Mouse (Mus musculus): ENCODE results near the gene Dip2b.

Dip2b gene

GRCm38 (mm10) chr15:100038470-100038971 is at the start of gene Dip2b:
Gene Dip2b, plus strand, starts transcription at chr15:100038664.
- DNase-seq, result peak; percentile 97

- DNase-seq, result no peak
These were observed 45.4 kb upstream of the Dip2b start for GRCm38 (mm10) chr15:99993100-99993499.

DNA sequence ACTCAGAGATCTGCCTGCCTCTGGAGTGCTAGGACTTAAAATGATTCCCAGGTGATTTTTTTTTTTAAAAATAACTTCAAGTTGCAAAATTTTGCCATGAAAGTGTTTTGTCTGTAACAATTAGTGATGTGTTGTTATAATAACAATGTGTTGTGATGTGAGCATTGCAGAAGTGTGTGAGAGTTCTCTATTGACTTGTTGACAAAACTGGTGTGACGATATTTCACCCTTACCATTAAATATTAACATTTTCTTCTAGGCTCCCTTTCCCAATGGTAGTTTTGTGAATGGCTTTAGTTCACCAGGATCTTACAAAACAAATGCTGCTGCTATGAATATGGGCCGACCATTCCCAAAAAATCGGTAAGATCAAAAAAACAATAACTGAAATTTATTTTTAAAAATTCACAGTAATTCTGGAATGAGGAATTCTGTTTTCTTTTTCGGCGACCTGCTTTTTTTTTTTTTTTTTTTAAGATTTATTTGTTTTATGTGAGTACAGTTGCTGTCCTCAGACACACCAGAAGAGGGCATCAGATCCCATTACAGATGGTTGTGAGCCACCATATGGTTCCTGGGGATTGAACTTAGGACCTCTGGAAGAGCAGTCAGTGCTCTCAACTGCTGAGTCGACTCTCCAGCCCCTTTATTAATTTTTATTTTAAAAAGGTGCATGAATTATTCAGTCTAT is 41.2 kb upstream of the Dip2b start:
- DNase-seq, result no peak

DNA sequence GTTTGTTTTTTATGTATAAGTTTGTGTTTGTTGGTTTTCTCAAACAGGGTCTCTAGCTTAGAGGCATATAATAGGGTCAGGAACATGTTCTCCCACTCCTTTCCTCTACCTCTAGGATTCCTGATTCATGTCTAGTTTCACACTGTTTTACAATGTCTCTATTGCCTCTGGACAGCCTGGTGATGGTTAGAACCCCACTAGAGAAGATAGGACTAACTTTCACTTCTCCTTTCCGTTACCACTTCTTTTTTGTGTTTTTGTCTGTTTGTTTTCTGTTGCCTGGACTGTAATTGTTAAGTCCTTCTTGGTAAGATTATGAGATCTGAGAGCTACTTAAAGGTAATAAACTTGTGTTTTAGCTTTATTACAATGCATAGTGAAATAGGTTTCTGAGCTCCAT is 39.1 kb upstream of the Dip2b start:
- no peak for DNase-seq

DNA sequence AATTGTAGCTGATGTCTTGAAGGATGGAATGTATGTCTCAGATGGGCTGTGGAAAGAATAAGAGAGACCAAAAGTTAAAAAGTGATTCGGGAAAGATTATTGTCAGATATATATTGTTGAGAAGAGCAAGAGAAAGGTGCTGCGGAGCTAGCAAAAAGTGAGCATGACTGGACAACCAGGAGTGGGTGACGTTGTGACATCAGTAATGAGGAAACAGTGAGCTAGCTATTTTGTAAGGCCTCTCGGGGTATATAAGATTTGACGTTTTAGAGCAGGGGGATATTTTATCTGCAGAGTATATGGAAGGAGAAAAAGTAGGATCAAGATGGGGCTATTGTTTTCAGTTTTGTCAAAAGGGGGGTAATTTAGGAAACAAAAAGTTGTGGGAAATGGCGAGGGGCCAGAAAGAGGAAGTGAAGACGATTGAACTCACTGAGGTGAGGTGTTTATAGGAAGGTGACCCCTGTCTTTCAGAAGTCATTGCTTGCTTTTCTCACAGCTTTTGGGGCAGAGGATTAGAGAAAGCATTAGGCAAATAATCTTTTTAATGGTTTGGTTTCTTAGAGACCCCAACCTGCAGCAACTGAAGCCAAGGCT is 33.7 kb upstream of the Dip2b start:
- DNase-seq, result no peak

- no peak for DNase-seq
These were observed 32.3 kb upstream of the Dip2b start for GRCm38 (mm10) chr15:100006180-100006579.

DNA sequence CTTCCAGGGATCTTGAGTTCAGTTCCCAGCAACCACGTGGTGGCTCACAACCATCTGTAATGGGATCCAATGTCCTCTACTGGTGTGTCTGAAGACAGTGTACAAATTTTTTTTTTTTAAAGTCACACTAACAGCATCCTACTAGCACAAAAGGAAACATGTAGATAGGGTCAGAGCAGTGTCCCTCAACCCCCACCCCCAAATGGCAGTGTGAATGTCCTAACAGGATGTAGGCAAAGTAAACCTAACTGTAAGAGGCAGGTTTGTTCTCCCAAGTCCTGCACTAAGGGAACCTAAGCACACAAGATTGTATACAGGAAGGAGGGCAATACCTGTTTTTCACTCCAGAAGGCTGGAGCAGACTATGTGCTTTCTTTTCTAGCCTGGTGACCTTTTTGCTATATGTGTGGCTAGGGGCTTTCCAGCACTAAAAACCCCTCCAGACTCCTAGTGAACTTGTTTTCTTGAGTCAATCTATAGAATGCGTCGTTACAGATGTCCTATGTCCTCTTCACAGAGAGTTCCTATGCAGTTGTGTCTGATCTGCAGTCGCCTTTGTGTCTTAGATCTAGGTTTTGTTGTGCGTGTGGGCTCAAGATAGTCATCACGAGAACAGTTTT is 20.1 kb upstream of the Dip2b start:
- no peak for DNase-seq

GRCm38 (mm10) chr15:100021175-100021574 is 17.3 kb upstream of the Dip2b start:
- no peak for DNase-seq

DNA sequence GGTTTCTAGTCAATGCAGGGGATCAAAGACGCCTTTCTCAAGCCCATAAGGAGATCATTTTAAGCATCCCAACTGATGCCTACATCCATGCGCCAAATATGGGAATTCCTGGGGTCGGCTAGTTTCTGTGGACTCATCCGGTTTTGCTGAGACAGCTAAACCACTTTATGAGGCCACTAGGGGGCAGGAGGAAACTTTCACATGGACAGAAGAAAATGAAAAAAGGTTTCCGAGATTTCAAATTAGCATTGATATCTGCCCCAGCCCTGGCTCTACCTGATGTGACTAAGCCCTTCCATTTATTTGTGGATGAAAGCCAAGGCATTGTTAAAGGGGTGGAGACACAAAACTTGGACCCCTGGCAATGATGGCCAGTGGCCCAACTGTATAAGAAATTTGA is 15.5 kb upstream of the Dip2b start:
- DNase-seq, result peak; percentile 71

DNA sequence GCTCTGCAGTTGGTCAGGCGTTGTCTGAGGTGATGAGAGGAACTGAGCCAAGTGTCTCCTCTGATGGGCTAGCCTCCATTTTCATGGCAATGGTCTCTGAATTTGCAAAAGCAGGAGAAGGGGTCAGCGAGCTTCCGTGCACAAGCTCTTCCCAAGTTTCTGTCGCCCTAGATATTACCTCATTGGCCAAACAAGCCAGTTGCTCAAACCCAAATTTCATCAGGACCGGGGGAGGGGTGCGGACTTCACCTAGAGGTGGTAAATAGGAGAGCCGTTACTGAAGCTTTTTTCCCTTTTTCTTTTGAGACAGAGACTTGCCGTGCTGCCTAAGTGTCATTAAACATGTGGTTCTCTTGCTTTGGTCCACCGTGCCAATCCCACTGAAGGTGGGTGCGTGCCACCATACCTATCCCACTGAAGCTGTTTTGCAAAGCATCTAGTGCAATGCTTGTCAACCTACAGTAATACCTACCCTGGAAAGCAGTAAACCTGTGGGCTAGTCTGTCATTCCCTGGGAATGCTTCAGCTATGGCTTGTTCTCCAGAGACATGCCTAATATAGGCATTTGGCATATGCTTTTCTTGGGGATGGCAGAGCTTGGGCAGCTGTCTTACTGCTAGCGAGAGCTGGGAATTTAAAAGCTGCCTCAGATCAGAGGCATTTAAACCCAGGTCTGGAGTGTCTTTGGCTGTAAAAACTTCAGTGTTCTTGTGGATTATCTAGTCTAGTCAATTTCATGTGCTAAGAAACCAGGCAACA is 13.2 kb upstream of the Dip2b start:
- no peak for DNase-seq

DNA sequence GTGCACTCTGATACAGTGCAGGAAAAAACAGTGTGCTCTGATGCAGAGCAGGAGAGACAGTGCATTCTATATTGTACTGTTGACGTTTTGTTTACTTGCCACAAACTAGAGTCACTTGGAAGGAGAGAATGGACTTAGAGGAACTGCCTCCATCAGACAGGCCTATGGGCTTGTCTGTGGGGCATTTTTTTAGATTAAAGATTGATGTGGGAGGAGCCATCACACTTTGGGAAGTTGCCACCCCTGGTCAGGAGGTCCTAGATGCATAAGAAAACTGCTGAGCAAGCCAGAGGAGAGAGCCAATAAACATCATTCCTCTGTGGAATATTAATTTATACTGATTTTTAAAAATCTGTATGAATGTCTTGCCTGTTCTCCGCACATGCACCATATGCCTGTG is 10.3 kb upstream of the Dip2b start:
- DNase-seq, result no peak

GRCm38 (mm10) chr15:100029497-100029896 is 9.0 kb upstream of the Dip2b start:
- DNase-seq, result no peak

DNA sequence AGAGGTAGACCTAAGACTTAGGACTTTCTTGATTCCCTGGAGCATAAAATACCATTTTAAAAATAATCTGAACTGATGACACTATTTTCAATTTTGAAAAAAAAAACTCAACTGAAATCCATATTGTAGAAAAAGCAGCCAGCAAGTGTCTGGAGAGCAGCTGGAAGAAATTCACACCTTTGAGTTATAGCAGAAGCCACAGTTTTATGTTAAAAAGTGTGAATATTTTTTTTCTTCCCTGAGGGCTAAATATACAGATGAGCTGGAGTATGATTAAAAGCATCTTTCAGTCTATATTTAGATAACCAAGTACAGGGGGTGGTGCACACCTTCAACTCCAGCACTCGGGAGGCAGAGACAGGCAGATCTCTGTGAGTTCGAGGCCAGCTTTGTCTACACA is 8.6 kb upstream of the Dip2b start:
- DNase-seq, result no peak

DNA sequence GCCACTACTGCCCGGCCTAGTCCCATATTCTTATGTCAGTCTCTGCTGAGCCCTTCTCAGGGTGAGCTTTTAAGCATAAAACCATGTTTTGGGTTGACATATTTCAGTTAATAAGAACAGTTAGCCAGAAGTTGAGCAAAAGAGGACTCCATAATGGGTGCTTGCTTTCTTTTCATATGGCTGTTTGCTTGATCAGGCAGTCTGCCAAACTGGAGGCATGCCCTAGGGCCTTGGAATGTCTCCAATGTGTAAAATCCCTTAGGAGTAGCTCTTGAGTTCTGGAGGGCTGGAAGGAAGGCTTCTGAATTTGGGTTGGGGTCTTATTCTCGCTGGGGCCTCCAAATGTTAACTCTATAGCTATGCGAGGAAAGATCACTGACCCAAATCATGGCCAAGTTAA is 5.9 kb upstream of the Dip2b start:
- DNase-seq, result no peak

- peak; percentile 84 for DNase-seq
These were observed 687 bp downstream of the Dip2b start for GRCm38 (mm10) chr15:100039001-100039701.

DNA sequence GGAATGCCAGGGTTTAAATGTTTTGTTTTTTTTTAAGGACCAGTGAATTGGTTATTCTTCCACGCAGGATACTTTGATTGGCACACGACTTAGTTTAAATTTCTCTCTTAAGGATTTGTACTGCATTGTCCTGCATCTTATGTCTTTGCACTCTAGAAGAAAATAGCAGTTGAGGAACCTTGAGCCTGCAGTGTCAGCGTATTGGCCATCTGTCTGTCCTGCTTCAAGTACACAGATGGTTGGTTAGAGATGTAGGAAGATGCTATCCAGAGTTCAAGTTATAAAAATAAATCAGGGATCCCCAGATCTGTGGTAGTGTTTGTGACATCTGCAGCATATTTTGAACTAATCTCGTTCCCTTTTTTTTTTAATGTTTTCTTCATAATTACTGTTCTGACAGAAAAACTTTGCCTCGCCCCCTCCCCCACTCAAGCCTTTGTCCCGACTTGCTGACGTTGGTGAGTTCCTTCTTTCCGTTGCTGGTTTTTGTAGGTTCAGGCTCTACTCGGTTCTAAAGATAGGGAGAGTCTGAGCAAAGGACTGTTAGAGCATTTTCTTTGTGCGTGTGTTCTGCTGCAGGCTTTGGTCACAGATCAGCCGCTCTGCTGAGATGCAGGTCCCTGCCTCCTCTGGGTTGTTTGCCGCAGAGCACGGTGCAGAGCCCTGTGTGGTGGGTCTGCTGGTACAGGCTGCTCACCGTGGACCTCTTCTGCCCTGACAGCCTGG is 2.2 kb downstream of the Dip2b start:
- no peak for DNase-seq

DNA sequence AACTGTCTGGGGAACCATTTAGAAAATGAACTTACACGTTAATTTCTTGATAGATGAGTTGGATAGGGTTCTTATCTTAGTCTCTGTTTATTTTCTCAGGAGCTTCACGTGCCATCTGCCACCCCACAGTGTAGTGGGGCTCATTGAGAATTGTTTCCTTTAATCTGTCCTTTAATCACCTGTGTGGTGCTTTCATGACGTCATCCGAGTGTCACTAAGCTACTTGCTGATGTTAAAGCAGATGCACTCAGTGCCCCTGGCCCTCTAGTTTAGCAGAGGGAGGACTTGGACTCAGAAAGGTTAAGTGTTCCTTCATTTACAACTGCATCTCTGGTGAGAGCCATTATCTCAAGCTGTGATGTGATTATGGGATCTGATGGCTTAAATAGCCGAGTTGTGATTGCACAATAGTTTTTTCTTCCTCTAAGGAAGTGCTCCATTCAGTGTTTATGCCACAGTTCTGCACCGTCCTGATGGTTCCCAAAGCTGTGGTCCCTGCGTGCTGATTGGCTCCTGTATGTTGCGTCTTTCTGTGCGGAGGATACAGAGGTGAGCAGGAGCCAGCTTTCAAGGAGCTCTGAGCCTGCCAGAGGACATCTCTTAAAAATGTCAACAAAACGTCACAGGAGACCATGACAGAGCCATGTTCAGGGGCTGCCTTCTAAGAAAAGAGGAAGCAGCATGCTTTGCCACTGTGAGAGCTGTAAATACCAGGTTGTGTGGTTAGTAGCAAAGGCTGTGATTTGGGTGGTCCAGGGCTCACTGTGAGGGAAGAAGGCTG is 3.0 kb downstream of the Dip2b start:
- DNase-seq, result no peak

DNA sequence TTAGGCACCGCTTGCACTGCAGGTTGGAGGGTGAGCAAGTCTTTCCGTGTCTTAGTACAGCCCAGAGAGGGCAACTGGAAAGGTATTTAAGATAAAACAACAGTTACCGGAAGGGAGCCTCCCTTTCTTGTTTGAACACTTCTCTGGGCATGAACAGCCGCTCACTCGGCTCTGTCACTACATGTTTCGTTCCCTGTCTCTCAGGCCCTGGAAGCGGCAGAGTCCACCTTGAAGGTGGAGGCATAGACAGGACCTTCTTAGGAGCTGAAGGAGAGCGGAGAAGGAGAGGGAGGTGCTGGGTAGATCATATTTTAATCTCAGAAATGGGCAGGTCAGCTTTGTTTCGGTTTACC is 3.6 kb downstream of the Dip2b start:
- DNase-seq, result no peak

- DNase-seq, result no peak
These were observed 7.1 kb downstream of the Dip2b start for GRCm38 (mm10) chr15:100045576-100045975.

DNA sequence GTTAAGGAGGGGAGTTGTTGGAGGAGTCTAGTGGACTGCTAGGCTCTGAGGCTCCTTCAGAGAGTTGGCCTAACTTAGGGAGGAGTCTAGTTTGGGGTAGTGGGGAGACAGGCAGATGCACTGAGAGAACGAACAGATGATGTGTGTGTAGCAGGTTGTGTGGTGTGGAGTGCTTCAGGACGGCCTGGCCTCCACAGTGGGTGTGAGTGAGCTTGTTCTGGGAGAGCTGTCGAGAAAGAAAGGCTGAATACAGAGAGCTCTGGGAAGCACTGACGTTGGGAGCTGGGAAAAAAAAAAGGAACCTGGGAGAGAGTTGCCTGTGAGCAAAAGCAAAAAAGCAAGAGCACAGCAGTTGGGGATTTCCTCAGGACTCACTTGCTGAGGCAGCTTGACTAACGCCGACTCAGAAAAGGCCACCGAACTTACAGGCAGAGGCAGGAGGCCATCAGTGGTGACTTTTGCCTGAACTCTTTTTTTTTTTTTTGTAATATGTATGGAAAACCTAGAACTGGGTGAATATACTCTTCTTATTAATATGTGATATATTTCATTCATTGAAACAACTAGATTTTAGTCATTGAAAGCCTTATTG is 11.1 kb downstream of the Dip2b start:
- DNase-seq, result no peak

DNA sequence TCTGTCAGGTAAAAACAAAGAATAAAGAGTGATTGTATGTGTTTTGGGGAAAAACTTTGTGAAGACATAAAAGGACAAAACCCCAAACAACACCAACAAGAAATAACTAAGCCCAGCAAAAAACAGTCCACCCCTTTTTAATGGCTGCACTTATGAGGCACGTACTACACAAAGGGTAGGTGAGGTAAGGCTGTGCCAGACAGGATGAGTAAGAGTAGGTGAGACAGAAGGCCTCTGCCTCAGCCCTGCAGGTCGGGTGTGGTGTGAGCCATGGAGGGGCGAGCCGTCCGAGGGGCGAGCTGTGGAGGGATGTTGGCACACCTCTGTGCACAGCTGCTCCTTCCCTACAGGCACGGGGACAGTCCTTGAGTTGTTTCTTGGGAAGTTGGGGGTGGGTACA is 12.5 kb downstream of the Dip2b start:
- no peak for DNase-seq

Measured in embryo, embryonic 11 days (tissue).